Mouse (Mus musculus) G1E (cell line): ENCODE results near the gene Katnb1. TPM values are rescaled to one million over a fixed set of nuclear protein-coding genes. Genes with fewer than 3 reads are reported as not detected.
A peak's percentile ranks its signal among the peaks of the same experiment; 100 is the strongest.

ENCODE experiments used
- ATAC-seq: 2 replicates; pipeline ENCODE4 v1.8.0; 2016; ENCODE audit warnings: mild to moderate bottlenecking; ENCODE audit not compliant: insufficient number of reproducible peaks, poor library complexity, low FRiP score, severe bottlenecking; ENCODE audit errors: extremely low read depth
- DNase-seq: peaks from one replicate; pipeline ENCODE4 v3.0.0; 2012; ENCODE audit warnings: low spot score
- H3K27me3 ChIP-seq: 2 replicates; pipeline ENCODE4 v1.6.1; 2012; ENCODE audit warnings: mild to moderate bottlenecking, low read length, inconsistent platforms; ENCODE audit not compliant: insufficient read depth
- H3K36me3 ChIP-seq: replicated peaks from 2 replicates; pipeline ENCODE3; 2012; ENCODE audit warnings: mild to moderate bottlenecking, inconsistent platforms
- H3K4me1 ChIP-seq: 2 replicates; pipeline ENCODE4 v1.6.1; 2012; ENCODE audit warnings: low read depth, low read length, inconsistent platforms, mixed read lengths; ENCODE audit not compliant: insufficient read depth
- H3K4me3 ChIP-seq: 2 replicates; pipeline ENCODE4 v1.5.1; 2012; ENCODE audit warnings: low read depth, mild to moderate bottlenecking, inconsistent platforms, low read length, moderate library complexity, mixed read lengths
- H3K9me3 ChIP-seq: replicated peaks from 2 replicates; pipeline ENCODE4 v1.6.1; 2012; ENCODE audit warnings: inconsistent platforms
- CTCF ChIP-seq: IDR thresholded peaks from 2 replicates; pipeline ENCODE4 v1.5.1; 2012; ENCODE audit warnings: low read depth, low read length, inconsistent platforms, mixed read lengths
- GATA1 ChIP-seq: IDR thresholded peaks from 2 replicates; pipeline ENCODE4 v1.6.1; 2012; ENCODE audit warnings: borderline replicate concordance, low read length, inconsistent platforms, mixed read lengths
- GATA2 ChIP-seq: IDR thresholded peaks from 2 replicates; pipeline ENCODE4 v1.6.1; 2012; ENCODE audit warnings: low read depth, low read length, inconsistent platforms, borderline replicate concordance
- POLR2AphosphoS5 ChIP-seq: IDR thresholded peaks from 2 replicates; pipeline ENCODE4 v1.6.1; 2012; ENCODE audit warnings: low read depth, low read length, inconsistent platforms; ENCODE audit not compliant: insufficient replicate concordance
- TAL1 ChIP-seq: conservative IDR thresholded peaks from 2 replicates; pipeline ENCODE4 v1.6.1; 2012; ENCODE audit warnings: low read depth, low read length, inconsistent platforms, mixed read lengths
- polyA plus RNA-seq: library from polyadenylated mRNA; stranded (reverse); fragments of >175 nt; gene quantifications from 2 replicates; pipeline ENCODE4 v1.2.3, GENCODE M21; 2012
- total RNA-seq, 2 experiments: library from RNA; stranded (forward) in 1 of 2; stranded (reverse) in 1 of 2; fragments of 200-1000 nt in 1 of 2; fragments of >200 nt in 1 of 2; fragmentation: Nextera tagmentation in 1 of 2; gene quantifications; 2 replicates each; pipeline ENCODE4 v1.2.3; 2014 to 2017

The Katnb1 gene
- total RNA-seq (2014; fragmentation: Nextera tagmentation) = 3.7 and 4.3 TPM in 2 replicates
- 14.3 and 18.1 TPM in 2 replicates for total RNA-seq (2017)
- 31.7 and 40.0 TPM in 2 replicates for polyA plus RNA-seq

- Histone ChIP-seq H3K27me3 (peaks cover 14% of the 10 kb centered on the region), H3K9me3 (no peaks in the 10 kb centered on the region), H3K4me3 (peak within 1 kb of the TSS; percentile 78), H3K4me1 (peaks cover 44% of the 10 kb centered on the region), H3K36me3 (peaks cover 32% of the 10 kb centered on the region)
- DNase-seq = peak; percentile 100
- peak; percentile 92 for ATAC-seq
- no peak for TF ChIP-seq TAL1
- TF ChIP-seq CTCF = no peak
- TF ChIP-seq POLR2AphosphoS5 = no peak
- TF ChIP-seq GATA2 = no peak
- no peak for TF ChIP-seq GATA1
These were observed at the start of gene Katnb1 for GRCm38 (mm10) chr8:95080381-95081341. TSS of gene Katnb1 (plus strand) at chr8:95081186.

DNA sequence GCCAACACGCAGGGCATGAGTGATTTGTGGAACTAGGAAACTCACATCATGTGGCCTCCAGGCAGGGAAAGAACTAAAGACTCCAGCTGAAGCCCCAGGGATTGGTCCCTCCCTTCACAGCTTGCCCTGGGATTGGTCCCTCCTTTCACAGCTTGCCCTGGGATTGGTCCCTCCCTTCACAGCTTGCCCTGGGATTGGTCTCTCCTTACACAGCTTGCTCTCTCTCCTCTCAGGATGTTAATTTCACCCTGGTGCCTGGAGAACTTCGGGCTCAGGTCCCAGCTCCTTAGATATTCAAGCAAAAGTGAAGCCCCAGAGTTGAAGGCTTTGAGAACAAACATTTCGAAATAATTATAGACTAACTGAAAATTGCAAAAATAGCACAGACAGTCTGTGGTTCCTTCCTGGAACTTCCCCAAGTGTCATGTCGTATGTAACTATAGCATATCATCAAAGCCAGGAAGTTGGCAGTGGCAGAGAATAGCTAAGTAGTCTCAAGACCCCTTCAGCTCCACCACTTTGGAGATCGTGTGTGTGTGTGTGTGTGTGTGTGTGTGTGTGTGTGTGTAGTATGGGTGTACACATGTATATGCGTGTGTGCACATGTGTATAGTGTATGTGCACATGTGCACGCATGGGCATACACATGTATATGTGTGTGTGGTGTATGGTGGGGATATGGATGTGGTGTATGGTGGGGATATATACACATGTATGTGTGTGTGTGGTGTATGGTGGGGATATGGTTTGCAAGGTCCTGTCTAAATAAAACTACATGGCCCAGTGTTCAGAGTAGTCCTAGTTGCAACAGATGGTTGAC lies 43.7 kb upstream of the Katnb1 start:
- TF ChIP-seq GATA2 (no peak), POLR2AphosphoS5 (no peak), CTCF (no peak), GATA1 (no peak), TAL1 (no peak)
- ATAC-seq = no peak
- no peak overlapping the region for H3K4me3 ChIP-seq

DNA sequence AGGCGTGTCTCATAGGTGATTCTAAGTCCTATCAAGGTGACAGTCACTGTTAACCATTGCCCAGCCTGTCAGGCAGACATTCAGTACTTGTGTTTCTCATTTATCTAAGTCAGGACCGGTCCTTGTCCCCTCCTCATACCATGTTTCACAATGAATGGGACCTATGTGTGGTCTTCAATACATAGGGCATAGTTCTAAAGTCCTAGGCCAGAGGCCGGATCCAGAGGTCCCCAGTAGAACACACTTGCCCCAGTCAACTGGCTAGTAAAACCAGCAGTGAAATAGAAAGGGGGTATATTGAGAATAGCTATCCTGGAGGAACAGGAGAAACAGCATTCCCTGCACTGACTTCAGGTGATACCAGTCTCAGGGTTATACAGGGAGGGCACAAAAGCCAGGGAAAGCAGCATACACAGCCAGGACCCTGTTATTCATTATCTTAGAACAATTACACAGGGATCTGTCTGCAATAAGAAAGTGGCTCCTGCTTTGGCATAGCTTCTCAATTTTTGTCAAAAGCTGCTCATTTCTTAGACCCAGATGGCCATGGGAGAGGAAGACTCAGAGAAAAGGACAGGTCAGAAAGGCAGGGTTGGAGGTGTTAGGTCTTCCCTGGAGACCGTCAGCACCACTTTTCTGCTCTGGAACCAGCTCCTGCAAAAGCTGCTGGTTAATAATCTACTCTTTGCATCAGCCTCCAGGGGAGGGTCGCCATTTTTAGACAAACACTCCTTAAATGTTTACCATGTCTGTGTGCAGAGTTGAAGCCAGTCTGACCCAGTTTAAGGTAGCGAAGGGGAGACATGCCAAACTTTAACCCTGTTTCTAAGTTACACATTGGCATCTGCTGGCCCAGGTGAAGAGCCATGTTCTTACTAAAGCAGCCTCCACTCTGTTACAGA lies 38.9 kb upstream of the Katnb1 start:
- Histone ChIP-seq H3K9me3 (no peaks in the 10 kb centered on the region), H3K27me3 (peaks cover 28% of the 10 kb centered on the region), H3K4me3 (no peak overlapping the region), H3K4me1 (no peaks in the 10 kb centered on the region), H3K36me3 (no peaks in the 10 kb centered on the region)
- no peak for DNase-seq
- no peak for ATAC-seq
- TF ChIP-seq CTCF = no peak
- no peak for TF ChIP-seq GATA2
- no peak for TF ChIP-seq TAL1
- TF ChIP-seq POLR2AphosphoS5 = no peak
- TF ChIP-seq GATA1 = no peak

More for the DNA sequence above, 43.7 kb upstream of the Katnb1 start:
- Histone ChIP-seq H3K9me3 (no peaks in the 10 kb centered on the region), H3K27me3 (peaks cover 36% of the 10 kb centered on the region), H3K4me1 (no peaks in the 10 kb centered on the region), H3K36me3 (no peaks in the 10 kb centered on the region)
- no peak for DNase-seq

GRCm38 (mm10) chr8:95044811-95045210 lies 36.2 kb upstream of the Katnb1 start:
- Histone ChIP-seq H3K4me1 (no peaks in the 10 kb centered on the region), H3K4me3 (no peak overlapping the region), H3K9me3 (no peaks in the 10 kb centered on the region), H3K36me3 (no peaks in the 10 kb centered on the region), H3K27me3 (peaks cover 24% of the 10 kb centered on the region)
- no peak for ATAC-seq
- no peak for DNase-seq
- TF ChIP-seq TAL1 = no peak
- TF ChIP-seq GATA1 = no peak
- no peak for TF ChIP-seq GATA2
- TF ChIP-seq POLR2AphosphoS5 = no peak
- no peak for TF ChIP-seq CTCF

GRCm38 (mm10) chr8:95046982-95047381 lies 34.0 kb upstream of the Katnb1 start:
- H3K4me3 ChIP-seq = no peak overlapping the region
- TF ChIP-seq GATA1 = no peak
- TF ChIP-seq GATA2 = no peak
- no peak for TF ChIP-seq TAL1
- TF ChIP-seq POLR2AphosphoS5 = no peak
- no peak for TF ChIP-seq CTCF
- DNase-seq (no peak), ATAC-seq (no peak)
- H3K9me3 ChIP-seq = no peaks in the 10 kb centered on the region
- no peaks in the 10 kb centered on the region for H3K36me3 ChIP-seq
- H3K27me3 ChIP-seq = peaks cover 18% of the 10 kb centered on the region
- no peaks in the 10 kb centered on the region for H3K4me1 ChIP-seq
